Mouse (Mus musculus) NIH3T3 (cell line): ENCODE measurements around the gene Exph5.

Experiments
- DNase-seq: peaks from one replicate; pipeline ENCODE4 v3.0.0-alpha.2; 2012; ENCODE audit warnings: low read depth

The Exph5 gene

GRCm38 (mm10) chr9:53320894-53321650 is 19.6 kb downstream of the Exph5 start:
- DNase-seq, result peak; percentile 25

- DNase-seq, result no peak
Observed at GRCm38 (mm10) chr9:53321683-53322082, 20.2 kb downstream of the Exph5 start.

GRCm38 (mm10) chr9:53323419-53324251 is 22.2 kb downstream of the Exph5 start:
- DNase-seq, result no peak

- peak; percentile 37 for DNase-seq
Observed at GRCm38 (mm10) chr9:53325363-53326090, 24.1 kb downstream of the Exph5 start.

GRCm38 (mm10) chr9:53328203-53328602 is 26.7 kb downstream of the Exph5 start:
- DNase-seq, result no peak

GRCm38 (mm10) chr9:53329301-53330206 is 28.1 kb downstream of the Exph5 start:
- DNase-seq, result no peak

- DNase-seq, result no peak
Observed at GRCm38 (mm10) chr9:53330247-53330646, 28.8 kb downstream of the Exph5 start.

GRCm38 (mm10) chr9:53333436-53333835 is 32.0 kb downstream of the Exph5 start:
- no peak for DNase-seq

- no peak for DNase-seq
Observed at GRCm38 (mm10) chr9:53335131-53335530, 33.7 kb downstream of the Exph5 start.

GRCm38 (mm10) chr9:53339603-53340002 is 38.1 kb downstream of the Exph5 start:
- no peak for DNase-seq

- no peak for DNase-seq
Observed at GRCm38 (mm10) chr9:53340328-53340916, 39.0 kb downstream of the Exph5 start.

GRCm38 (mm10) chr9:53340969-53341368 is 39.5 kb downstream of the Exph5 start:
- DNase-seq, result no peak

- DNase-seq, result no peak
Observed at GRCm38 (mm10) chr9:53341981-53342380, 40.5 kb downstream of the Exph5 start.

GRCm38 (mm10) chr9:53344646-53345432 is 43.4 kb downstream of the Exph5 start:
- DNase-seq, result no peak

- no peak for DNase-seq
Observed at GRCm38 (mm10) chr9:53345728-53346127, 44.3 kb downstream of the Exph5 start.

- DNase-seq, result no peak
Observed at GRCm38 (mm10) chr9:53346402-53346801, 44.9 kb downstream of the Exph5 start.

GRCm38 (mm10) chr9:53349211-53349610 is 47.7 kb downstream of the Exph5 start:
- DNase-seq, result no peak

GRCm38 (mm10) chr9:53350331-53350730 is 48.9 kb downstream of the Exph5 start:
- no peak for DNase-seq

GRCm38 (mm10) chr9:53351899-53352298 is 50.4 kb downstream of the Exph5 start:
- DNase-seq, result no peak

- no peak for DNase-seq
Observed at GRCm38 (mm10) chr9:53353161-53353560, 51.7 kb downstream of the Exph5 start.
